Mouse (Mus musculus): Measurements from ENCODE around the gene Fam178b. TPM values are rescaled to one million over a fixed set of nuclear protein-coding genes. Genes with fewer than 3 reads are reported as not detected.
A peak's percentile ranks its signal among the peaks of the same experiment; 100 is the strongest.

Fam178b gene
- total RNA-seq, 2 experiments from 2014 or later: 1.2 TPM; not detected in 1

GRCm38 (mm10) chr1:36591408-36591807 is 91.6 kb downstream of the Fam178b start:
- intact Hi-C loops (cut with DNase I): no loop called here
- DNase-seq: no peak

- DNase-seq: no peak
- intact Hi-C loops (cut with DNase I): no loop called here
These were observed 92.3 kb downstream of the Fam178b start for GRCm38 (mm10) chr1:36590664-36591063.

DNA sequence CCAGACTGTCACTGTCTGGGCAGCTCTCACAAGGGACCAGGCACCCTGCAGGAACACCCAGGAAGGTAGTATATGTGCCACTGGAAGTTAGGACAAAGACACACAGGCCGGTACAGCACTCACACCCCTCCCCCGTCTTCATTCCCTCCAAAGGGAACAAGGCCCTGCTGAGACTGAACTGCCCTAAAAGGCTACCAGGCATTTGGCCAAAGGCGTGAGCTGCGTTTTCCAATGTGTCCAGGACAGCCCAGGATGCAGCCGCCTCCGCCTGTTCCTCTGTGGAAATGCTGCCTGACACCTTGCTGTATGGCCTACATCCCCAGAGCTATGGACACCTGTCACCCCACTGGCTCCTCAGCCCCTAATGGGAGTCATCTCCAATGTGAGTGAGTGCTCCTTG is 93.5 kb downstream of the Fam178b start:
- DNase-seq: peak; percentile 64 to 75
- intact Hi-C loops (cut with DNase I): no loop called here

GRCm38 (mm10) chr1:36588476-36589450 is 94.2 kb downstream of the Fam178b start:
- intact Hi-C loops (cut with DNase I): no loop called here
- DNase-seq: peak; percentile 53 to 54

DNA sequence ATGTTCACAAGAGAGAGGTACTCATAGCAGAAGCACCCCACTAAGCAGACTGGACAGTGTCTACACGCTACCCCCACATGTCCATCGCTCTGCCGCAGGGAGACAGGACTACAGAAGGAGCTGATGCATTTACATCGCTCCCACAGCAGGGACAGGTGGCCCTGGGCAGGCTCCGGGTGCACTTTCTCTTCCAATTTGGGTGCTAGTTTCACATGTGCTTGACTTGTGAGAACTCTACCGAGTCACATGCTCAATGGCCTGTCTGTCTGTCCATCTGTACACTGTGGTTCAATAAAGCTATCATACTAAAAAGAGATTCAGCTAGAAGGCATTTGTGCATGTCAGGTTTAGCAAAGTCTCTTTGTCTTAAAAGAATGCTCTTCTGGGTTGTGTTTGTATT is 95.1 kb downstream of the Fam178b start:
- intact Hi-C loops (cut with DNase I): no loop called here
- DNase-seq: no peak

- intact Hi-C loops (cut with DNase I): no loop called here
These were observed 96.7 kb downstream of the Fam178b start for GRCm38 (mm10) chr1:36586288-36586687.

DNA sequence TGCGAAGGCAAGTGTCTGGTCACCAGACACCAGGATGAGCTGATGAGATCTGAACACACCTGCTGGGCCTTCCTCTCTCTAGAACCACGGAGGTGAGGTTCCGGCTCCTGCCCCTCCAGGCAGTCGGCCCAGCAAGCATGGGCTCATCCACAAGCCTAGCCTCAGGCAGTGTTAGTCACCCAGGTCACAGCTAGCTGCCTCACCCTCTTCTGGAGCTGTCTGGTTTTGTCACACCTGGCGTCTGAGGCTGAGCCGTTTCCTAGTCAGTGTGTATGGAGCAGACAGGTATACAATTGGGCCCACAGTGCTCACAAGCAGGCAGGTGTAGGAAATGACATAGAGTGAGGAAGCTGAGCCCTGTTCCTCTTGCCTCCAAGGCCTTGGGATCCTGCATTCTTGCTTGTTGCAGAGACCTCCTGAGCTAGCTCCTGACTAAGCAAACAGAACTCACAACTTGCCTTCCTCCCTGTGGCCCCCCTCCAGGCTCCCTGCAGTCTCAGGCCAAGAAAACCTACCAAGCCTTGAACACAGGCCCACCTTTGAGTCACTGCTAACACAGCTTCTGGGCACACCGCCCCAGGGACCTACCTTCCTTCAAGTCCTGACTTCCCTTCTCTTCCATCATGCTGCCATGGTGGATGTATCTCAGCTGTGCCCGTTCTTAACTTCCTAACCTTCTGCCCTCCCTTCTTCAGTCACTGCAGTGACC is 99.4 kb downstream of the Fam178b start:
- DNase-seq: no peak
- intact Hi-C loops (cut with DNase I): no loop called here

More at GRCm38 (mm10) chr1:36586288-36586687, 96.7 kb downstream of the Fam178b start:
- DNase-seq: no peak

GRCm38 (mm10) chr1:36582211-36582610 is 100.8 kb downstream of the Fam178b start:
- intact Hi-C loops (cut with DNase I): no loop called here

GRCm38 (mm10) chr1:36581260-36581659 is 101.7 kb downstream of the Fam178b start:
- intact Hi-C loops (cut with DNase I): no loop called here
- no peak for DNase-seq

More at GRCm38 (mm10) chr1:36582211-36582610, 100.8 kb downstream of the Fam178b start:
- DNase-seq: no peak

- DNase-seq: peak; percentile 50 to 60
- intact Hi-C loops (cut with DNase I): no loop called here
These were observed 102.4 kb downstream of the Fam178b start for GRCm38 (mm10) chr1:36580384-36581207.

DNA sequence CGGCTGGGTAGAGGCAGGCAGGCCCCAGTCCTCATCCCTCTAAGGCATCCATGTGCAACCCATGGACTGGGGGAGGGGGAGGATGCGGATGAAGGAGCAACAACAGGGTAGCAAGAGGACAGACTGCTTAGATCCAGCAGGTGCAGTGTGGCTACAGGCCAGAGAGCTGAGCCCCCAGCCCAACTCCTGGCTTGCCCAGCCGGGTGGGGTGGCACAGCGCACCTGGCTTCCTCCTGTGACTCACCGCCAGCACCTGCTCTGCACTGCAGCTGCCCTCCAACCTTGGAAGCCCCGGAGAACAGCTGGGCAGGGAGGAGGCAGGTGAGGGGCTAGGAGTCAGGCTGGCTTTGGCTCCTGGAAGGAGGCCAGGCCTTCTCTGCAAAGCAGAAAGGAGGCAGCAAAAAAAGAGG is 103.0 kb downstream of the Fam178b start:
- no peak for DNase-seq
- intact Hi-C loops (cut with DNase I): no loop called here

DNA sequence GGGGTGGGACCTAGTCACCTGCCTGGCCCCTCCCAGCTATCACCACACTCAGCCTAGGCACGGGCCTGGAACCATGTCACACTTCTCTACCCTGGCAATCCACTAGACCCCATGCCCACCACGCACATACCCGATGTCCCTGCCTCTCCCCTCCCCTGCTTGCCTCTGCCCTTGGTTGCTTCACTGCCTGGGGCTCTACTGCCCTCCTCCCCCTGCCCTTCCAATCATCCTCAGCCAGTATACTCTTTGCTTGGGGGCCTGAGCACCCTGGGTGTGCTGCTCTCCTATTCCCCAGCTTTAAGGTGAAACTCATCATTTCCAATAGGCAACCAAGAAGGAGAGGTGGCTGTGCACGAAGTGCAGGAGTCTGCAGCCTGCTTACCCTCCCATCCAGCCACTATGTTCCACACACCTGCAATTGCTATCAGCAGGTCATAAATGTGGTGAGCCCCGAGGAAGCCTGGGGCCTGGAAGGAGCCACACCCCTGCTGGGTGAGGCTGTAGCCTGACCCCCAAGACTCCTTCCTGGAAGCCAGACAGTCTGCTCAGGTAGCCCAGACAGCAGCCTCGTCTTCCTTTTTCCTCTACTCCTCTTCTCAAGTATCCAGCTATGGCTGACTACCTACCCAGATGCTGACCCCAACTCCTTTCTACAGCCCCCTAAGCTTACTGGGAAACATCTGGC is 105.8 kb downstream of the Fam178b start:
- no peak for DNase-seq
- intact Hi-C loops (cut with DNase I): no loop called here

DNA sequence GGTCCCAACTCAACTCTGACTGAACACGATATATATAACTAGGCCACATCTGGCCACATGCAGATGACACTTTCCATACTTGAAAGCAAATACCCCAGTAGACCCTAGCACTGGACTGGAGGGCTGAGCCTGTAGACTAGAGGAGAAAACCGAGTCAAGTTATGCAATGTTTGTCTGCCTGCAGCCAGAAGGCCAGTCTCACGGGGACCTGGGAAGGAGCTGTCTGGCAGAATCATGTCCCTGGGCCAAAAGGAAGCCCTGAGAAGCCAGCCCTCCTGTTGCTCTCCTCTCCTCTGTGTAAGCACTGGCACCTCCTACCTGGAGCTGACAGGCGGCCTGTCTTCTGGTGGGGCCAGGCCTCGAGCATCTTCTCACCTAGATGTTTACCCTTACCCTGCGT is 107.6 kb downstream of the Fam178b start:
- intact Hi-C loops (cut with DNase I): no loop called here
- no peak for DNase-seq

GRCm38 (mm10) chr1:36574196-36574955 is 108.6 kb downstream of the Fam178b start:
- intact Hi-C loops (cut with DNase I): no loop called here
- DNase-seq: no peak

DNA sequence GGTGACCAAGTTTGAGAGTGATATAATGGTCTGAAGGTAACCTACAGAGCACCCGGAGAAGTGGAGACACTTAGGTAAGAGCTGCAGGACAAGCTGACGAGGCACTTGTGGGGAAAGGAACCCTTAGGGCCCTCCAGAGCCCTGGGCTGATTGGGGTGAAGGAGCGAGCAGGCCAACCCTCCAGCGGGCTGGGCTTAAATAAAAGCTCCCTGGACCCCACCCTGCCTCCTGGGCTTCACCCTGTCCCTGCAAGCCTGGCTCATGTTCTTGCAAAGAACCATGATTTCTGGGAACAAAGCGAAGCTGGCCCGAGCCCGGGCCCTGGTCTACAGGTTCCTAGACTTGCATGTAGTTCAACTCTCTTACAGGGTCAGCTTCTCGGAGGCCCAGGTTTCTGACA is 109.5 kb downstream of the Fam178b start:
- DNase-seq: no peak
- intact Hi-C loops (cut with DNase I): no loop called here

DNA sequence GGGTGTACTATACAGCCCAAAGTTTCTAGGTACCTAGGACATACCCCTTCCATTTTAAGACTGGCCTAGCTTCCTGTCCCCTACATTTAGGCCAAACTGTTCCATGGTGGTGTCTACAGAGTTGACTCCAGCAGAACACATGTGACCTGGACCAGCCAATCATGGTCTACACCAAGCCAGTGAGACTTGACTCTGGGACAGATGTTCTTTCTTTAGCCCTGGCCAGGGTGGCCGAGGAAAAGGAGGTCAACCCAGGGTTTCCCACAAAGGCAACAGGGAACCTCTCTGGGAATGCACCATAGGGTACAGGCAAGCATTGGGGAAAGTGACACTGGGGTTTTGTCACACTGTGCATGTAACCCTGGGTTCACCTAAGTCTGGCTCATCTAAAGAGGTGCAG is 110.3 kb downstream of the Fam178b start:
- intact Hi-C loops (cut with DNase I): no loop called here
- no peak for DNase-seq

GRCm38 (mm10) chr1:36572140-36572700 is 110.8 kb downstream of the Fam178b start:
- intact Hi-C loops (cut with DNase I): no loop called here
- DNase-seq: no peak

- peak in 1 of 2 experiments; percentile 50 for DNase-seq
- intact Hi-C loops (cut with DNase I): no loop called here
These were observed 111.4 kb downstream of the Fam178b start for GRCm38 (mm10) chr1:36571627-36572026.

DNA sequence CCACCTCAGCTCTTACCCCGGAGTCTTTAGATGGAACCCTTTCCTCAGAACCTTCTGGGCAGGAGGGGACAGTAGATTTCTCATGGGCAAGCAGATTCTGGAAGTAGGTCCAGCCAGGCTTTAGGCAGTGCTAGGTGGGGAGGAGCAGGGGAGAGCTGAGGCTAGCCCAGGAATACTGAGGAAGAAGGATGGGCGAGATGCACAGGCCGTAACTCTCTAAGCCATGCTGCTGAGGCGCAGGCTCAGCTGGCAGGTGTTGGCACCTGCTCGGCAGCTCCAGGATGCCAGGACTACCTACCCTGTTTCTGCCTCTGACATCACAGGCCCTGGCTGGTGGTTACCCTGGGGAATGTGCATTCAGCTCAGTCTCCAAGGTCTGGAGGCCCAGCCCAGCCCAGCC is 112.7 kb downstream of the Fam178b start:
- DNase-seq: no peak
- intact Hi-C loops (cut with DNase I): no loop called here

Measured in gastrocnemius, postnatal 36 days (tissue).